Mouse (Mus musculus): Measurements from ENCODE around the gene Tbx18. TPM values are rescaled to one million over a fixed set of nuclear protein-coding genes. Genes with fewer than 3 reads are reported as not detected.

Gene Tbx18
- polyA plus RNA-seq, 1 experiment from 2014 or later, result 6.2 TPM

- WGBS, result 4% methylated on average over 11 of the region's 11 CpGs
- no peak overlapping the region; the same call in 1 of the 2 replicates for H3K4me2 ChIP-seq (replicated peaks)
These were observed 2.7 kb upstream of the Tbx18 start for GRCm38 (mm10) chr9:87733732-87734131.

GRCm38 (mm10) chr9:87733236-87733630 lies 2.2 kb upstream of the Tbx18 start:
- 3% methylated on average over 11 of the region's 11 CpGs for WGBS
- H3K27ac ChIP-seq, result no peak overlapping the region
- ATAC-seq (ENCODE audit: low FRiP score), result no peak

More at GRCm38 (mm10) chr9:87733732-87734131, 2.7 kb upstream of the Tbx18 start:
- Histone ChIP-seq H3K4me3 (no peak overlapping the region), H3K9me3 (replicated peaks) (no peaks in the 10 kb centered on the region), H3K4me1 (peaks cover 17% of the 10 kb centered on the region), H3K27me3 (peaks cover 81% of the 10 kb centered on the region), H3K9ac (no peak overlapping the region), H3K36me3 (no peaks in the 10 kb centered on the region), H3K27ac (no peak overlapping the region)
- ATAC-seq (ENCODE audit: low FRiP score), result no peak

GRCm38 (mm10) chr9:87732416-87733235 lies 1.6 kb upstream of the Tbx18 start:
- Histone ChIP-seq H3K4me2 (replicated peaks) (no peak overlapping the region), H3K27ac (no peak overlapping the region), H3K9me3 (replicated peaks) (no peaks in the 10 kb centered on the region), H3K4me3 (no peak overlapping the region), H3K27me3 (peaks cover 79% of the 10 kb centered on the region), H3K9ac (no peak overlapping the region), H3K36me3 (no peaks in the 10 kb centered on the region), H3K4me1 (peaks cover 17% of the 10 kb centered on the region)
- WGBS, result 3% methylated on average over 25 of the region's 25 CpGs
- no peak for ATAC-seq (ENCODE audit: low FRiP score)

More at GRCm38 (mm10) chr9:87733236-87733630, 2.2 kb upstream of the Tbx18 start:
- Histone ChIP-seq H3K27me3 (peaks cover 82% of the 10 kb centered on the region), H3K4me2 (replicated peaks) (no peak overlapping the region; the same call in 1 of the 2 replicates), H3K4me1 (peaks cover 17% of the 10 kb centered on the region), H3K36me3 (no peaks in the 10 kb centered on the region), H3K9ac (no peak overlapping the region), H3K9me3 (replicated peaks) (no peaks in the 10 kb centered on the region), H3K4me3 (no peak overlapping the region)

- H3K4me1 ChIP-seq, result peaks cover 17% of the 10 kb centered on the region
- peak overlapping the region; percentile 47 for H3K4me3 ChIP-seq
- H3K9me3 ChIP-seq (replicated peaks), result no peaks in the 10 kb centered on the region
- H3K27ac ChIP-seq, result 0 out of 2 replicates have a peak overlapping the region, but pooled peaks have one; percentile 48
- under 1% methylated on average over 79 of the region's 91 CpGs for WGBS
- H3K36me3 ChIP-seq, result no peaks in the 10 kb centered on the region
- peak overlapping the region; percentile 68 for H3K4me2 ChIP-seq (replicated peaks)
- ATAC-seq (ENCODE audit: low FRiP score), result peak; percentile 59
- peak overlapping the region; percentile 60 for H3K9ac ChIP-seq
- H3K27me3 ChIP-seq, result peaks cover 71% of the 10 kb centered on the region
These were observed 644 bp downstream of the Tbx18 start for GRCm38 (mm10) chr9:87730271-87730960.

- peak; percentile 22; the same call in 1 of the 2 replicates for ATAC-seq (ENCODE audit: low FRiP score)
- peak overlapping the region; percentile 60 for H3K9ac ChIP-seq
These were observed 1.5 kb downstream of the Tbx18 start for GRCm38 (mm10) chr9:87729316-87730270.

GRCm38 (mm10) chr9:87728107-87728506 lies 3.0 kb downstream of the Tbx18 start:
- ATAC-seq (ENCODE audit: low FRiP score), result no peak
- H3K27me3 ChIP-seq, result peaks cover 69% of the 10 kb centered on the region
- no peaks in the 10 kb centered on the region for H3K36me3 ChIP-seq
- no peak overlapping the region for H3K27ac ChIP-seq
- H3K4me1 ChIP-seq, result peaks cover 17% of the 10 kb centered on the region
- no peak overlapping the region for H3K9ac ChIP-seq
- no peak overlapping the region for H3K4me2 ChIP-seq (replicated peaks)
- 20% methylated on average over 3 of the region's 3 CpGs for WGBS
- no peaks in the 10 kb centered on the region for H3K9me3 ChIP-seq (replicated peaks)
- H3K4me3 ChIP-seq, result no peak overlapping the region

More at GRCm38 (mm10) chr9:87729316-87730270, 1.5 kb downstream of the Tbx18 start:
- Histone ChIP-seq H3K9me3 (replicated peaks) (no peaks in the 10 kb centered on the region), H3K4me3 (peak overlapping the region; percentile 47), H3K4me2 (replicated peaks) (peak overlapping the region; percentile 68), H3K36me3 (no peaks in the 10 kb centered on the region), H3K27ac (peak overlapping the region; percentile 48; the same call in 1 of the 2 replicates), H3K4me1 (peaks cover 17% of the 10 kb centered on the region), H3K27me3 (peaks cover 69% of the 10 kb centered on the region)
- WGBS, result under 1% methylated on average over 75 of the region's 75 CpGs

GRCm38 (mm10) chr9:87727155-87727953 lies 3.7 kb downstream of the Tbx18 start:
- WGBS, result 9% methylated on average over 12 of the region's 12 CpGs
- H3K9ac ChIP-seq, result no peak overlapping the region
- H3K27me3 ChIP-seq, result peaks cover 62% of the 10 kb centered on the region
- H3K4me3 ChIP-seq, result no peak overlapping the region
- H3K9me3 ChIP-seq (replicated peaks), result no peaks in the 10 kb centered on the region
- no peak for ATAC-seq (ENCODE audit: low FRiP score)
- no peaks in the 10 kb centered on the region for H3K36me3 ChIP-seq
- peaks cover 17% of the 10 kb centered on the region for H3K4me1 ChIP-seq
- H3K27ac ChIP-seq, result no peak overlapping the region
- H3K4me2 ChIP-seq (replicated peaks), result no peak overlapping the region

- Histone ChIP-seq H3K36me3 (no peaks in the 10 kb centered on the region), H3K4me1 (no peaks in the 10 kb centered on the region), H3K4me3 (no peak overlapping the region), H3K9ac (no peak overlapping the region), H3K9me3 (replicated peaks) (no peaks in the 10 kb centered on the region), H3K27ac (no peak overlapping the region), H3K4me2 (replicated peaks) (no peak overlapping the region), H3K27me3 (peaks cover 32% of the 10 kb centered on the region)
- ATAC-seq (ENCODE audit: low FRiP score), result no peak
- 52% methylated on average over 2 of the region's 2 CpGs for WGBS
These were observed 9.3 kb downstream of the Tbx18 start for GRCm38 (mm10) chr9:87721793-87722192.

GRCm38 (mm10) chr9:87710360-87710759 lies 20.7 kb downstream of the Tbx18 start:
- 72% methylated on average over 4 of the region's 4 CpGs for WGBS
- no peak overlapping the region for H3K9ac ChIP-seq
- no peak overlapping the region for H3K4me2 ChIP-seq (replicated peaks)

GRCm38 (mm10) chr9:87708151-87708550 lies 22.9 kb downstream of the Tbx18 start:
- Histone ChIP-seq H3K36me3 (no peaks in the 10 kb centered on the region), H3K4me1 (no peaks in the 10 kb centered on the region), H3K27me3 (no peaks in the 10 kb centered on the region), H3K27ac (no peak overlapping the region), H3K4me3 (no peak overlapping the region), H3K9ac (no peak overlapping the region), H3K9me3 (replicated peaks) (no peaks in the 10 kb centered on the region), H3K4me2 (replicated peaks) (no peak overlapping the region)
- no peak for ATAC-seq (ENCODE audit: low FRiP score)

More at GRCm38 (mm10) chr9:87710360-87710759, 20.7 kb downstream of the Tbx18 start:
- H3K27ac ChIP-seq, result no peak overlapping the region
- H3K36me3 ChIP-seq, result no peaks in the 10 kb centered on the region
- H3K4me1 ChIP-seq, result no peaks in the 10 kb centered on the region
- no peak overlapping the region for H3K4me3 ChIP-seq
- H3K27me3 ChIP-seq, result no peaks in the 10 kb centered on the region
- no peak for ATAC-seq (ENCODE audit: low FRiP score)
- no peaks in the 10 kb centered on the region for H3K9me3 ChIP-seq (replicated peaks)

GRCm38 (mm10) chr9:87702267-87702666 lies 28.8 kb downstream of the Tbx18 start:
- Histone ChIP-seq H3K9me3 (replicated peaks) (no peaks in the 10 kb centered on the region), H3K27ac (no peak overlapping the region), H3K9ac (no peak overlapping the region), H3K36me3 (no peaks in the 10 kb centered on the region), H3K27me3 (no peaks in the 10 kb centered on the region), H3K4me1 (no peaks in the 10 kb centered on the region), H3K4me3 (no peak overlapping the region), H3K4me2 (replicated peaks) (no peak overlapping the region)
- no peak for ATAC-seq (ENCODE audit: low FRiP score)
- WGBS, result 56% methylated on average over 2 of the region's 2 CpGs
